Mouse (Mus musculus) lung, postnatal 0 days (tissue): ENCODE results near the gene Eral1.

Experiments
- CTCF ChIP-seq: IDR thresholded peaks from 2 replicates; pipeline ENCODE4 v1.5.1; 2016; ENCODE audit warnings: antibody characterized with exemption, mild to moderate bottlenecking
- EP300 ChIP-seq: IDR thresholded peaks from 2 replicates; pipeline ENCODE4 v1.6.1; 2016; ENCODE audit warnings: antibody characterized with exemption, mild to moderate bottlenecking, control low read depth

GRCm38 (mm10) chr11:78095144-78095516 is 14.9 kb upstream of the Eral1 start:
- TF ChIP-seq CTCF, result no peak
- no peak for TF ChIP-seq EP300
